Mouse (Mus musculus) small intestine, adult 2 months (tissue): ENCODE measurements around the gene Serp2. TPM values are rescaled to one million over a fixed set of nuclear protein-coding genes. Genes with fewer than 3 reads are reported as not detected.

ENCODE experiments used
- H3K27ac ChIP-seq: fragments of 200-500 bp; 2 replicates; pipeline ENCODE4 v1.5.1; 2012; ENCODE audit warnings: low read depth, low read length, control low read depth, inconsistent platforms; ENCODE audit not compliant: insufficient read depth
- H3K27me3 ChIP-seq: fragments of 200-500 bp; 2 replicates; pipeline ENCODE4 v1.6.1; 2012; ENCODE audit warnings: mild to moderate bottlenecking, moderate library complexity, low read length, inconsistent platforms; ENCODE audit not compliant: control insufficient read depth, insufficient read depth
- H3K36me3 ChIP-seq: fragments of 200-500 bp; 2 replicates; pipeline ENCODE4 v1.6.1; 2012; ENCODE audit warnings: mild to moderate bottlenecking, low read length, control low read depth, inconsistent platforms; ENCODE audit not compliant: control insufficient read depth, insufficient read depth
- H3K4me1 ChIP-seq: fragments of 200-500 bp; 2 replicates; pipeline ENCODE4 v1.6.1; 2012; ENCODE audit warnings: low read length, inconsistent platforms, mixed read lengths; ENCODE audit not compliant: control insufficient read depth, insufficient read depth, insufficient read length
- H3K4me3 ChIP-seq: fragments of 200-500 bp; 2 replicates; pipeline ENCODE4 v1.5.1; 2012; ENCODE audit warnings: low read depth, mild to moderate bottlenecking, control low read depth, inconsistent platforms, low read length, moderate library complexity
- CTCF ChIP-seq: fragments of 200-500 bp; IDR thresholded peaks from 2 replicates; pipeline ENCODE4 v1.5.1; 2012; ENCODE audit warnings: low read depth, mild to moderate bottlenecking, control low read depth, inconsistent platforms, low read length, moderate library complexity, mixed read lengths; ENCODE audit not compliant: insufficient replicate concordance, insufficient read length; ENCODE audit errors: extremely low read depth
- POLR2A ChIP-seq: fragments of 200-500 bp; IDR thresholded peaks from 2 replicates; pipeline ENCODE4 v1.6.1; 2012; ENCODE audit warnings: low read depth, mild to moderate bottlenecking, control low read depth, inconsistent platforms, low read length, moderate library complexity
- WGBS: fragments of 180-500 bp; shearing (Covaris S2); methylation state at CpG from one replicate; pipeline ENCODE4 v1.1.7; 2018; 5-methylcytosine and 5-hydroxymethylcytosine counted together
- polyA plus RNA-seq: library from polyadenylated mRNA; depleted of rRNA; stranded (reverse); fragments of >200 nt; gene quantifications from 2 replicates; pipeline ENCODE4 v1.2.3, GENCODE M21; 2012

The Serp2 gene
- polyA plus RNA-seq, 1 experiment, result 2.0 TPM

DNA sequence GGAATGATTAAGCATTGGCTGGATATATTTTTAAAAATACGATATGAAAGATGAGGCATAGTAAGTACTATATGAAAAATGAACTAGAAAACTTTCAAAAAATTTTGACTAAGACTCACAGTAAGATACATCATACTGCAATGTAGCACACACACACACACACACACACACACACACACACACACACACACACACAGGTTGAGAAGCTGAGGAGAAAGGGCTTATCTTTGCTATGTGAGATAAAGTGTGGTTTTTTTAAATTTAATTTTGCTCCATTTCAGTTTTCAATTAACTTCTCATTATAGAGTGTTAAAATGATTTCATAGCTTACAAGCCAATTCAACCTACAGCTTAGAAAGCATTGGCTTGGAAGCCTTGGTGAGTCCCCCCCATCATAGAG lies 33.3 kb downstream of the Serp2 start:
- H3K27ac ChIP-seq, result no peak overlapping the region
- H3K4me1 ChIP-seq, result peaks cover 9% of the 10 kb centered on the region; the same call in 1 of the 2 replicates
- 97% methylated on average over 1 of the region's 1 CpGs for WGBS
- H3K36me3 ChIP-seq, result no peaks in the 10 kb centered on the region
- H3K27me3 ChIP-seq, result no peaks in the 10 kb centered on the region
- no peak for TF ChIP-seq POLR2A
- no peak for TF ChIP-seq CTCF
- H3K4me3 ChIP-seq, result no peak overlapping the region

- H3K27me3 ChIP-seq, result no peaks in the 10 kb centered on the region
- no peaks in the 10 kb centered on the region for H3K36me3 ChIP-seq
- no peak overlapping the region for H3K27ac ChIP-seq
- H3K4me1 ChIP-seq, result peaks cover 8% of the 10 kb centered on the region; the same call in 1 of the 2 replicates
- H3K4me3 ChIP-seq, result no peak overlapping the region
- 74% methylated on average over 3 of the region's 3 CpGs for WGBS
- no peak for TF ChIP-seq CTCF
- no peak for TF ChIP-seq POLR2A
Measured at GRCm38 (mm10) chr14:76521308-76521707, 35.4 kb downstream of the Serp2 start.

DNA sequence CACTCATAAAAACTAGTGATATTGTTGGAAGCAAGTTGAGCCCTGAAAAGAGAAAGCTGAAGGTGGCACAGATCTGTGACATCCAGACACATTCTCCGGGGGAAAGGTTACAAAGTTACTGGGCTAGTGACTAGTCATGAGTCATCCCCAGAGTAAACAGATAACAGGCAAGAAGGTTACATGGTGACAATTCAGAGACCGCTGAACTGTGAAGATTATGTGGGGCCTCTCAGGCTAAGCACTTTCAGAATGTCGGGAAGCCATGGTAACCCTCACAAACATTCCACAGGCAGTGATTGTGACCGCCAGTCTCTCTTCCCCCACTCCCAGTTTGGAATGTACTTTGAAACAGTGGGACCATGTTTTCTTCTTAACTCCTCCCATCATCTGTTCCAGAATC lies 36.1 kb downstream of the Serp2 start:
- Histone ChIP-seq H3K4me1 (peaks cover 8% of the 10 kb centered on the region; the same call in 1 of the 2 replicates), H3K27me3 (no peaks in the 10 kb centered on the region), H3K4me3 (no peak overlapping the region), H3K27ac (no peak overlapping the region), H3K36me3 (no peaks in the 10 kb centered on the region)
- 11% methylated on average over 4 of the region's 4 CpGs for WGBS
- TF ChIP-seq POLR2A (no peak), CTCF (no peak)

GRCm38 (mm10) chr14:76518217-76518616 lies 38.5 kb downstream of the Serp2 start:
- Histone ChIP-seq H3K27ac (no peak overlapping the region), H3K36me3 (no peaks in the 10 kb centered on the region), H3K4me1 (peaks cover 10% of the 10 kb centered on the region; the same call in 1 of the 2 replicates), H3K27me3 (no peaks in the 10 kb centered on the region), H3K4me3 (no peak overlapping the region)
- no peak for TF ChIP-seq CTCF
- no peak for TF ChIP-seq POLR2A
- 92% methylated on average over 5 of the region's 5 CpGs for WGBS

DNA sequence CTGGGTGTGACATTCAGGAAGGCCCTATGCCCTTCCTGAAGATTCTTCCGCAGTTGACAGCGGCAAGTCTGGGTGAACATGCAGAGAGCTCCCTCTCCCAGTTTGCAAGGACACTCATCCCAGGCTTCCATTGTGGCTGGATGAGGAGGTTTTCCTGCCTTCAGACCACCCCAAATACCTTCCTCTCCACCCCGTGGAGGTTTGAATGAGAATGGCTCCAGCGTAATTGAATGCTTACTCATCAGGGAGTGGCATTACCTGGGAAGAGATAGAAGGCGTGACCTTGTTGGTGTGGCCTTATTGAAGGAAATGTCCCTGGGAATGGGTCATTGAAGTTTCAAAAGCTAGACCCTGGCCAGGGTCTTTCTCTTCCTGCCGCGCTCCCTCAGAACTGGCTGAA lies 41.1 kb downstream of the Serp2 start:
- Histone ChIP-seq H3K4me1 (peaks cover 15% of the 10 kb centered on the region; the same call in 1 of the 2 replicates), H3K36me3 (no peaks in the 10 kb centered on the region), H3K27ac (no peak overlapping the region), H3K27me3 (no peaks in the 10 kb centered on the region), H3K4me3 (no peak overlapping the region)
- TF ChIP-seq POLR2A (no peak), CTCF (no peak)
- 64% methylated on average over 7 of the region's 7 CpGs for WGBS

DNA sequence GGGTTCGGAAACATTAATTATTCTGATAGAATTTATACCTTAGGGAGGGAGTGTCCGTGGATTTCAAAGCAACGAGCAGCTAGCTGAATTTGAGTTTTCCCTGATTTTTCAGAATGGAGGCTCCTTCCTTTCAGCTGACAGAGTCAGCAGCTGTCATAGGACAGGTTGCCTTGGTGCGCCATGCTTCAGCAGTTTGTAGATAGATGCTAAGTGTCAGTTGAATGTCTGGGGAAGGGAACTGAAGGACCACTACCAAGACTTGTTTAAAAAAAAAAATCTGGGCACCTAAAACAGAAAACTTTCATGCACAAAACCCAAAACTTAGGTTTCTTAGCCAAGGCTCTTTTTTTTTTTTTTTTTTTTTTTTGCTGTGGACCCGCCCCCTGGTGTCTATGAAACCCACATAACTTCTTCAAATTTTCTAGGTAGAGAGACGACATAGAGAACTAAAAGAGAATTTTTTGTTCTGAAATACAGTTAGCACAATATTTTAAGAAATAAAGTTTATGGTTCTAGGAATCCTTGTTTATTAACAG lies 42.6 kb downstream of the Serp2 start:
- TF ChIP-seq CTCF (no peak), POLR2A (no peak)
- H3K36me3 ChIP-seq, result no peaks in the 10 kb centered on the region
- H3K4me3 ChIP-seq, result no peak overlapping the region
- no peak overlapping the region for H3K27ac ChIP-seq
- H3K27me3 ChIP-seq, result no peaks in the 10 kb centered on the region
- peaks cover 9% of the 10 kb centered on the region; the same call in 1 of the 2 replicates for H3K4me1 ChIP-seq
- WGBS, result 76% methylated on average over 6 of the region's 6 CpGs

DNA sequence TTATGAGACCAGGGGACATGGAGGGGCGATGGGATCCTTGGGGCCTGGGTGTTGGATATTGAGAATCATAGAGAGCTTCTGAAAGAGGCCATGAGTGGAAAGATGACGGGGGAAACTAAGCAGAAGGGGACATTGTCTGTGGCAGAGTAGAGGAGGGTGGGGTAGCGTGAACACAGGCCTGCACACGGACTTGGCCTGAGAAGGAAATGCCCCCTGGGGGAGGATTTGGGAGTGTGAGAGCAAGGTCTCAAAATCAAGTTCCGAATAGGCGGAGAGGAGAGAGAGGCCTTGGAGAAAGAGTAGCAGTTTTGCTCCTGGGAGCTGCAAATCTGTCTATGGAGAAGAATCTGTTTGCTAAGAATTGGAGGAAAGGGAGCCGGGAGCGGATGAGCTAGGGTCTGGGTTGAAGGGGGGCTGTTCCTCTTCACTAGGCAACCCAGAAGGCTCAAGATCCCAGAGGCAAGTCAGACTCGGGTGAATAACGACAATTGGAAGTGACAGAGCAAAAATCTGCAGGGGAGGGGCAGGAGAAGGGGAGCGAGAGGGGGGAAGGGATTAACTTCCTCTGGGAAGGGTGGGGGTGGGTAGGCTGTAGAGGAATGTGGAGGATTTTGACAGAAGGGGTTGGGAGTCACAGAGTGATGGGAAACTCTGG lies 43.2 kb downstream of the Serp2 start:
- no peaks in the 10 kb centered on the region for H3K27me3 ChIP-seq
- H3K36me3 ChIP-seq, result no peaks in the 10 kb centered on the region
- peaks cover 9% of the 10 kb centered on the region; the same call in 1 of the 2 replicates for H3K4me1 ChIP-seq
- 74% methylated on average over 11 of the region's 11 CpGs for WGBS
- H3K27ac ChIP-seq, result no peak overlapping the region
- H3K4me3 ChIP-seq, result no peak overlapping the region
- TF ChIP-seq POLR2A (no peak), CTCF (no peak)

DNA sequence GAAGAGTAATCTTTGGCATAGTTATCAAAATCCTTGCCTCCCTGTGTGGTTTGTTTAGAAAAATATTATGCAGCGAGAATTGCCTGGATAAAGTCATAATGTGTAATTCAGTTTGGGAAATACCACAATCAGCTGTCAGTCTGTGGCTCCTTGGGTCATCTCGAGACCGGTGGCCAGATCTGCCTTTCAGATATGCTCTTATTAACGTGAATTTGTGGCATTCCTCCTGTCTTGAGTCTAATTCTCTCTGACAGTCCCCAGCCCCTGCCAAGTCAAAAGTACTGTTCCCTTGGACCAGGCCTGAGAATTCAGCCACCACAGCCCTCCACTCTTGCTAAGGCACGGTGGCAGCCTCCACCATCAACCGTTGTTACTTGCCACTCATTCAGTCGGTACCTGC lies 44.7 kb downstream of the Serp2 start:
- peaks cover 9% of the 10 kb centered on the region; the same call in 1 of the 2 replicates for H3K4me1 ChIP-seq
- no peak for TF ChIP-seq CTCF
- no peak for TF ChIP-seq POLR2A
- 92% methylated on average over 7 of the region's 7 CpGs for WGBS
- H3K4me3 ChIP-seq, result no peak overlapping the region
- no peak overlapping the region for H3K27ac ChIP-seq
- no peaks in the 10 kb centered on the region for H3K27me3 ChIP-seq
- H3K36me3 ChIP-seq, result peaks cover 9% of the 10 kb centered on the region
